Mouse (Mus musculus): ENCODE results near the gene Vmn1r183. TPM values are rescaled to one million over a fixed set of nuclear protein-coding genes. Genes with fewer than 3 reads are reported as not detected.

Vmn1r183 gene
- polyA plus RNA-seq, 1 experiment from 2014 or later, result not detected

DNA sequence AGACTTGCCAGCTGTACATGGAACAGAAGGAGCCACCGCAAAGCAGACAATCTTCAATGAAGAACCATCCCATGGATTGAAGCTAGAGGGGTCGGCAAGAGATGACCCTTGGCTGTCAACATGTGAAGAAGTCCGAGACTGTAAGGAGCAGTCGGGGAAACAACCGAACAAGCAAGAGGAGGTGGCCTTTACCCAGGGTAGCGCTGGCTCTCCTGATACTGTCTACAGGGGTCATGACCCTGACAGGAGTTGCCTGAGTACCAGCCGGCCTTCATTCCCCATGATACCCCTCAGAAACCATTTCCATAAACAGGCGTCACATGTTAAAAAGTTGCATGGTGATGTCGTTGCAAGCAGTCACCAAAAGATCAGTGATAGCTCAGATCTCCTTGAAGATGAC is 51.3 kb downstream of the Vmn1r183 start:
- Histone ChIP-seq H3K27me3 (ENCODE audit: insufficient read depth, low read length) (no peaks in the 10 kb centered on the region), H3K9me3 (ENCODE audit: low read depth, low read length) (peaks cover 83% of the 10 kb centered on the region), H3K4me2 (no peak overlapping the region), H3K4me3 (ENCODE audit: low read depth, low read length) (no peak overlapping the region), H3K36me3 (ENCODE audit: insufficient read depth) (peaks cover 97% of the 10 kb centered on the region), H3K4me1 (ENCODE audit: insufficient read depth) (no peaks in the 10 kb centered on the region), H3K9ac (no peak overlapping the region), H3K27ac (ENCODE audit: low read depth) (no peak overlapping the region)
- WGBS, result 94% methylated on average over 9 of the region's 9 CpGs
- ATAC-seq (ENCODE audit: insufficient read depth) (no peak), DNase-seq (no peak)
- no peak for TF ChIP-seq CTCF (IDR thresholded peaks at IDR 0.05; ENCODE audit: low read depth)

DNA sequence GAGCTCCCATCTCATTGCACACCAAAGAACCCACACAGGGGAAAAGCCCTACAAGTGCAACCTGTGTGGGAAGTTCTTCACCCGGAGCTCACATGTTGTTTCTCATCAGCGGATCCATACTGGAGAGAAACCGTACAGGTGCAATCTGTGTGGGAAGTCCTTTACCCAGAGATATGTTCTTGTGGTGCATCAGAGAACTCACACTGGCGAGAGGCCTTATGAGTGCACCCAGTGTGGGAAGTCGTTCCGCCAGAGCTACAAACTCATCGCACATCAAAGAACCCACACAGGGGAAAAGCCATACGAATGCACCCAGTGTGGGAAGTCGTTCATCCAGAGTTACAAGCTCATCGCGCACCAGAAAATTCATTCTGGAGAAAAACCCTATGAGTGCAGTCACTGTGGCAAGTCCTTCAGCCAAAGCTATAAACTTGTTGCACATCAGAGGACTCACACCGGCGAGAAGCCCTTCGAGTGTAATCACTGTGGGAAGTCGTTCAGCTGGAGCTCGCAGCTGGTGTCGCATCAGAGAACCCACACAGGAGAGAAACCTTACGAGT is 52.2 kb downstream of the Vmn1r183 start:
- Histone ChIP-seq H3K27me3 (ENCODE audit: insufficient read depth, low read length) (no peaks in the 10 kb centered on the region), H3K9ac (no peak overlapping the region), H3K4me1 (ENCODE audit: insufficient read depth) (no peaks in the 10 kb centered on the region), H3K4me3 (ENCODE audit: low read depth, low read length) (no peak overlapping the region), H3K36me3 (ENCODE audit: insufficient read depth) (peaks cover 89% of the 10 kb centered on the region), H3K27ac (ENCODE audit: low read depth) (no peak overlapping the region), H3K4me2 (no peak overlapping the region), H3K9me3 (ENCODE audit: low read depth, low read length) (peaks cover 84% of the 10 kb centered on the region)
- TF ChIP-seq CTCF (IDR thresholded peaks at IDR 0.05; ENCODE audit: low read depth), result no peak
- WGBS, result 95% methylated on average over 18 of the region's 18 CpGs
- ATAC-seq (ENCODE audit: insufficient read depth) (no peak), DNase-seq (no peak)

DNA sequence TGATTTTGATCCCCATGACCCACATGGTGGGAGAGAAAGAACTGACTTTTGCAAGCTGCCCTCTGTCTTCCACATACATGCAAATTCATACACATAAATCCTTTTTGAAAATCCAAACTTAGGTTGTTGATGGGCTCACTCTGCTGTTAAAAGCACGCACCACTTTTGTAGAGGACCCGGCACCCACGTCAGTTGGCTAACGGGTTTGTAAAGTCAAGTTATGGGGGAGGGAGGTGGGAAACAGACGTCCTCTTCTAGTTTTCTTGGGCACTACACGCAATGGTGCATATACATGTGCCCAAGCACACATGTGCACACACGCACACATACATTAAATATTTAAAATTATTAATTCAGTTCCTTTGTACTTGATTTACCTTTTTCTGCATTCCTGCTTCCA is 57.8 kb downstream of the Vmn1r183 start:
- Histone ChIP-seq H3K4me1 (ENCODE audit: insufficient read depth) (peaks cover 4% of the 10 kb centered on the region; the same call in 1 of the 2 replicates), H3K9ac (no peak overlapping the region), H3K4me3 (ENCODE audit: low read depth, low read length) (no peak overlapping the region), H3K36me3 (ENCODE audit: insufficient read depth) (peaks cover 33% of the 10 kb centered on the region), H3K9me3 (ENCODE audit: low read depth, low read length) (peaks cover 40% of the 10 kb centered on the region), H3K4me2 (no peak overlapping the region), H3K27me3 (ENCODE audit: insufficient read depth, low read length) (no peaks in the 10 kb centered on the region), H3K27ac (ENCODE audit: low read depth) (no peak overlapping the region)
- TF ChIP-seq CTCF (IDR thresholded peaks at IDR 0.05; ENCODE audit: low read depth), result no peak
- no peak for DNase-seq
- no peak for ATAC-seq (ENCODE audit: insufficient read depth)
- WGBS, result 95% methylated on average over 7 of the region's 7 CpGs

DNA sequence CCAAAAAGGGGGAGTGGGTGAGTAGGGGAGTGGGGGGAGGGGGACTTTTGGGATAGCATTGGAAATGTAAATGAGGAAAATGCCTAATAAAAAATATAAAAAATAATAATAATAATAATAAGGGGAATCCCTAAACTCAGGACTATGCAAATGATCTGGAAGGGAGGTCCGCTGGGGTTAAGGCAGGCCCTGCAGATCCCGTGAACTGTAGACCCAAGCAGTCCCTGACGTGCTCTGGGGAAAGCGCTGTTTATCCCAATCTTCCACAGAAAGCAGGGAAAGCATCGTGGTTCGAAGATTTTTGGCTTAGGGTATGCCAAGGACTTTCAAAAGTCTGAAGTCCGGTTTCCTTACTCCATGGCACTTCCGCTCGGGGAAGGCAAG is 58.7 kb downstream of the Vmn1r183 start:
- Histone ChIP-seq H3K4me3 (ENCODE audit: low read depth, low read length) (peak overlapping the region; percentile 65), H3K9ac (peak overlapping the region; percentile 51), H3K4me1 (ENCODE audit: insufficient read depth) (peaks cover 4% of the 10 kb centered on the region; the same call in 1 of the 2 replicates), H3K27ac (ENCODE audit: low read depth) (peak overlapping the region; percentile 76; the same call in 1 of the 2 replicates), H3K9me3 (ENCODE audit: low read depth, low read length) (peaks cover 30% of the 10 kb centered on the region), H3K27me3 (ENCODE audit: insufficient read depth, low read length) (no peaks in the 10 kb centered on the region), H3K36me3 (ENCODE audit: insufficient read depth) (peaks cover 24% of the 10 kb centered on the region), H3K4me2 (peak overlapping the region; percentile 83)
- TF ChIP-seq CTCF (IDR thresholded peaks at IDR 0.05; ENCODE audit: low read depth), result no peak
- 3% methylated on average over 9 of the region's 9 CpGs for WGBS
- ATAC-seq (ENCODE audit: insufficient read depth) (peak; percentile 71; the same call in 1 of the 2 replicates), DNase-seq (no peak)

DNA sequence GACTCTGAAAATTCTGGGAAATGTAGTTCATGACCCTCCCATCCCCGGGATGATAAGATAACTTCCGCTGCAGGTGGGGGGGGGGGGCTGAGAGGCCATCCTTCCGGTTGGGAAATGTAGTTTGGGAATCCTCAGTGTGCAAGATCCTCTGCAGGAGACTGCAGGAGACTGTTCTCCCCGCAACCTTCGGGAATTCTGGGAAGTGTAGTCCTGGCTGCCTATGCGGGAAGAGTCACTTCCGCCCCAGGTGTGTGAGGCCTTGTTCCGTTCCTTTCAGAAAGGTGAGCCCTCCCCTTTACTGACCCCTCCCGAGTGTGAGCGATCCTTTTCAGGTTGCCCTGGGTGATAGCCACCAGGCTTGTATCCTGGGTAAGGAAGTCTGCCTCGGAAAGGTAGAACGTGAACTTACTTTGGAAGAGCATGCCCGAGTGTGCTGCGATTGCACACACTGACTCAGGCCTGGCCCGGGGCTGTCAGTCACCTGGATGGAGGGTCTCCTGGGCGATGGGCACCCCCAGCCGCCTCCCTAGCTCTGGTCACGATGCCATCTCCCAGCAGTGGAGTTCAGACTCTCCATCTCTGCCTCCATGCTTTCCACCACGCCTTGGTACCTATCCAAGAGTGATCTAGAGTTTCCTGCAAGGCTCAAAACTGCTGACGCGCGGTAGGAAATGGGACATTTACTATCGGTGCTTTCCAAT is 59.3 kb downstream of the Vmn1r183 start, which contains the start of gene Zfp112:
Gene Zfp112 (plus strand): TSS at position 159 of the 701 bp plus-strand sequence.
- 1% methylated on average over 23 of the region's 23 CpGs for WGBS
- ATAC-seq (ENCODE audit: insufficient read depth), result peak; percentile 97
- no peaks in the 10 kb centered on the region for H3K27me3 ChIP-seq (ENCODE audit: insufficient read depth, low read length)

DNA sequence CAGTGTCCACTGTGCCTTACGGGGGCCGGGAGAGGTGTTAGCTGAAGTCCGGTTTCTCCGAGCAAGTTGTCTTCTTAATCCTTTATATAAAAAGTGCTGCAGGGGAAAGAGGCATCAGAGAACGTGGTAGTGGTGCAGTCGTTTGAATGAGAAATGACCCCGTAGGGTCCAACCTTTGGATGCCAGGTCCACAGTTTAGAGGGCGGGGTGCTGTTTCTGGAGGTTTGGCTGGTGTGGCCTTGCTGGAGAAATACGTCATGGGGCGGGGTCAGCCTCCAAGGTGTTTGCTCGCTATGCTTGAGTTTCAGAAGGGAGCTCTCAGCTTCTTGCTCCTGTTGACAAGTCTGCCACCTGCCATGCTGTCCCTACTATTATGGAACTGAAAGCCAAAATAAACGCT is 59.9 kb downstream of the Vmn1r183 start:
- Histone ChIP-seq H3K4me2 (peak overlapping the region; percentile 83), H3K27me3 (ENCODE audit: insufficient read depth, low read length) (no peaks in the 10 kb centered on the region), H3K4me3 (ENCODE audit: low read depth, low read length) (peak overlapping the region; percentile 65), H3K9me3 (ENCODE audit: low read depth, low read length) (peaks cover 18% of the 10 kb centered on the region; the same call in 1 of the 2 replicates), H3K27ac (ENCODE audit: low read depth) (peak overlapping the region; percentile 75), H3K9ac (peak overlapping the region; percentile 68), H3K36me3 (ENCODE audit: insufficient read depth) (peaks cover 13% of the 10 kb centered on the region; the same call in 1 of the 2 replicates), H3K4me1 (ENCODE audit: insufficient read depth) (peaks cover 4% of the 10 kb centered on the region; the same call in 1 of the 2 replicates)
- TF ChIP-seq CTCF (IDR thresholded peaks at IDR 0.05; ENCODE audit: low read depth), result no peak
- WGBS, result 10% methylated on average over 12 of the region's 12 CpGs
- DNase-seq (peak; percentile 68), ATAC-seq (ENCODE audit: insufficient read depth) (peak; percentile 16; the same call in 1 of the 2 replicates)

More for the DNA sequence above, 59.3 kb downstream of the Vmn1r183 start, which contains the start of gene Zfp112:
- peak within 1 kb of the TSS; percentile 68 for H3K9ac ChIP-seq
- peaks cover 19% of the 10 kb centered on the region for H3K36me3 ChIP-seq (ENCODE audit: insufficient read depth)
- TF ChIP-seq CTCF (IDR thresholded peaks at IDR 0.05; ENCODE audit: low read depth), result no peak
- H3K4me3 ChIP-seq (ENCODE audit: low read depth, low read length), result peak within 1 kb of the TSS; percentile 65
- peaks cover 4% of the 10 kb centered on the region; the same call in 1 of the 2 replicates for H3K4me1 ChIP-seq (ENCODE audit: insufficient read depth)
- H3K4me2 ChIP-seq, result peak within 1 kb of the TSS; percentile 83
- H3K9me3 ChIP-seq (ENCODE audit: low read depth, low read length), result peaks cover 25% of the 10 kb centered on the region
- H3K27ac ChIP-seq (ENCODE audit: low read depth), result peak within 1 kb of the TSS; percentile 76
- peak; percentile 92 for DNase-seq

Other genes starting within 250 kb of the Vmn1r183 start
- gene Vmn1r175, start 242.6 kb upstream of the Vmn1r183 start, polyA plus RNA-seq (2014; fragmentation: Nextera tagmentation; extraction: Ambion mirVana), result not detected in 2 replicates
- gene Vmn1r176, start 215.9 kb upstream of the Vmn1r183 start, polyA plus RNA-seq (2014; fragmentation: Nextera tagmentation; extraction: Ambion mirVana), result not detected in 2 replicates
- not detected in 2 replicates for gene Vmn1r177, start 186.8 kb upstream of the Vmn1r183 start, polyA plus RNA-seq (2014; fragmentation: Nextera tagmentation; extraction: Ambion mirVana)
- not detected in 2 replicates for gene Vmn1r178, start 161.2 kb upstream of the Vmn1r183 start, polyA plus RNA-seq (2014; fragmentation: Nextera tagmentation; extraction: Ambion mirVana)
- not detected in 2 replicates for gene Vmn1r179, start 126.3 kb upstream of the Vmn1r183 start, polyA plus RNA-seq (2014; fragmentation: Nextera tagmentation; extraction: Ambion mirVana)
- gene Vmn1r180, start 102.6 kb upstream of the Vmn1r183 start, polyA plus RNA-seq (2014; fragmentation: Nextera tagmentation; extraction: Ambion mirVana), result not detected in 2 replicates
- not detected in 2 replicates for gene Vmn1r181, start 78.6 kb upstream of the Vmn1r183 start, polyA plus RNA-seq (2014; fragmentation: Nextera tagmentation; extraction: Ambion mirVana)
- gene V1rd19, start 51.6 kb upstream of the Vmn1r183 start, polyA plus RNA-seq (2014; fragmentation: Nextera tagmentation; extraction: Ambion mirVana), result not detected in 2 replicates
- 22.8 and 27.2 TPM in 2 replicates for gene Zfp180, start 28.7 kb downstream of the Vmn1r183 start, polyA plus RNA-seq (2014; fragmentation: Nextera tagmentation; extraction: Ambion mirVana)
- 3.9 and 4.5 TPM in 2 replicates for gene Zfp112, start 59.1 kb downstream of the Vmn1r183 start, polyA plus RNA-seq (2014; fragmentation: Nextera tagmentation; extraction: Ambion mirVana)
- 16.6 TPM in 2 replicates for gene Zfp235, start 80.9 kb downstream of the Vmn1r183 start, polyA plus RNA-seq (2014; fragmentation: Nextera tagmentation; extraction: Ambion mirVana)
- gene Zfp114, start 121.8 kb downstream of the Vmn1r183 start, polyA plus RNA-seq (2014; fragmentation: Nextera tagmentation; extraction: Ambion mirVana), result 6.7 and 8.2 TPM in 2 replicates
- gene Zfp111, start 158.2 kb downstream of the Vmn1r183 start, polyA plus RNA-seq (2014; fragmentation: Nextera tagmentation; extraction: Ambion mirVana), result 13.1 and 15.6 TPM in 2 replicates
- 4.3 and 4.8 TPM in 2 replicates for gene Zfp109, start 184.3 kb downstream of the Vmn1r183 start, polyA plus RNA-seq (2014; fragmentation: Nextera tagmentation; extraction: Ambion mirVana)
- 3.3 and 4.7 TPM in 2 replicates for gene Zfp108, start 201.5 kb downstream of the Vmn1r183 start, polyA plus RNA-seq (2014; fragmentation: Nextera tagmentation; extraction: Ambion mirVana)
- gene Zfp93, start 217.2 kb downstream of the Vmn1r183 start, polyA plus RNA-seq (2014; fragmentation: Nextera tagmentation; extraction: Ambion mirVana), result 8.4 and 8.6 TPM in 2 replicates
- gene Zfp61, start 248.0 kb downstream of the Vmn1r183 start, polyA plus RNA-seq (2014; fragmentation: Nextera tagmentation; extraction: Ambion mirVana), result 32.1 and 32.4 TPM in 2 replicates